Mouse (Mus musculus): ENCODE measurements at regions not wholly inside any gene's neighbourhood (a gene's known extent, or its start where the extent isn't known, plus 50 kb on each side); places are given as distances from the start of the nearest gene placed in this dataset.

- no peak for TF ChIP-seq POLR2A (IDR thresholded peaks at IDR 0.05; ENCODE audit: control insufficient read depth, low read depth, low read length)
- TF ChIP-seq CTCF (IDR thresholded peaks at IDR 0.05; ENCODE audit: control insufficient read depth, insufficient read depth, insufficient replicate concordance, low read depth, low read length) = no peak
Measured at GRCm38 (mm10) chr12:118540336-118540735, 239.1 kb upstream of the Sp4 start.

All from testis, adult 2 months (tissue).